Mouse (Mus musculus) E14TG2a.4 (cell line): Measurements from ENCODE around the gene Dync1i1.

ENCODE experiments used
- CTCF ChIP-seq: conservative IDR thresholded peaks from 2 replicates; pipeline ENCODE4 v1.5.1; 2014; ENCODE audit warnings: low read length
- POU5F1 ChIP-seq: IDR thresholded peaks from 2 replicates; pipeline ENCODE4 v1.6.1; 2014; ENCODE audit warnings: low read length, borderline replicate concordance

- TF ChIP-seq CTCF: no peak
- TF ChIP-seq POU5F1: no peak
These were observed 6.5 kb upstream of the Dync1i1 start for GRCm38 (mm10) chr6:5718955-5719354.
